Mouse (Mus musculus) fat pad, adult 2 months (tissue): Measurements from ENCODE around the gene Nop53.

Source experiments
- DNase-seq: peaks from one replicate; pipeline ENCODE4 v3.0.0-alpha.2; 2011; ENCODE audit warnings: low read depth, low spot score; ENCODE audit errors: extremely low read depth

Nop53 gene

DNA sequence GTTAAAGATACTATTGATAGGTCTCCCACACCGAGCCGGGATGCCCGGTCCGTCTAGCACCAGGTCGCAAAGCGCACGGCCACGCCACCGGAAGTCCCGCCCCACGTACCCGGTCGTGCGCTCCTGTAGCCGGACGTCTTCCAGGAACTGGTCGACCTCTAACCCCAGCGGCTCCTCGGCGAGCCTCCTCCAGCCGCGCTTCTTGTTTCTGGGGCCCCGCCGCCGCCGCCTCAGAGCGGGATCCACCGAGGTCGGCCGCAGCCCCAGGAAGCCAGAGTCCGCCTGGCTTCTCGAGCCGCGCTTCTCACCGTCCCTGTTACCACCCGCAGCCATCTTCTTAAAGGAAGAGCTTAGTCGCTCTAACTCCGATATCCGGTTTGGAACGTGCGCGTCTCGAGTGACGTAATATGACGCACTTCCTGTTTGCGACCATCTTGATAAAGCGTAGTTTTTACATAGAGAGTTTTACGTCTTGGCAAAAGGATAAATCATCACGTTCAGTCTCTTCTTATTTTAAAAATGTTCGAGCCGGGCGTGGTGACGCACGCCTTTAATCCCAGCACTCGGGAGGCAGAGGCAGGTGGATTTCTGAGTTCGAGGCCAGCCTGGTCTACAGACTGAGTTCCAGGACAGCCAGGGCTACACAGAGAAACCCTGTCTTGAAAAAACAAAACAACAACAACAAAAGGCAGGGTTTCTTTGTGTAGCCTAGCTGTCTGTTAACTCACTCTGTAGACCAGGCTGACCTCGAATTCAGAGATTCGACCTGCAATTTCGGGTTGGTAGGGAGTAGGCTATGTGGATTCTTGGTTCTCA, at the start of gene Nop53:
TSS of gene Nop53 (minus strand) at position 354 of the 816 bp plus-strand sequence.
- no peak for DNase-seq

DNA sequence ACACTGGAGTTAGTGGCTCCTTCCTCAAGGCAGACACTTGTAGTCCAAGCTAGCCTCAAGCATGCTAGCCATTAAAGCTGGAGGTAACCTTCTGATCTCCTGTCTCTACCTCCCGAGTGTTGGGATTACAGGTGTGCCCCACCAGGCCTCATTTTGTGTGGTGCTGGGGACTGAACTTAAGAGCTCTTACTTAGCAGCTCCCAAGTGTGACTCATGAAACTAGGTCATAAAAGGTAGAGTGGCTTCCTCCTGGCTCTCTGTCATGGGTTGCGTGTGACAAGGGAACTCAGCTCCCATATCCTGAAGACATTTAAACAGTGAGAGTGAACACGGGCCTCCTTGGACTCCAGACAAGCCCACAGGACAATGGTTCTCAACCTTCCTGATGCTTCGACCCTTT, 47.9 kb upstream of the Nop53 start:
- DNase-seq: no peak

DNA sequence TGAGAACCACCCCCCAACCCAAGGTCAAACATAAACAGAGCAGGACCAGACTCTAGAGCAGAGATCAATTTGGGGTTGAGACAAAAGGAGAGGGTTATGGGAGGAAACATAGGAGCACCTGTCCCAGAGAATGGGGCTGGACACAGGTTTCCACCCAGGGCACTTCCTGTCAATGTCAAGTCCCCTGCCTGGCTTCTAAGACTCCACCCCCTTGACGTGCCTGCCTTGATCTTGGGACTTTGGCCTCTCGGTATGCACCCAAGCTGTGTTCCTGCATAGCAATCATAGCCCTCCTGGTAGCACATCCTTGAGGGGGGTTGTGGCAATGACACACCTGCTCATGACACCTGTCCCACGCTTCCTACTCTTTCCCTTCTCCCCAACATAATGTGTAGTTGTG, 47.3 kb upstream of the Nop53 start:
- no peak for DNase-seq

DNA sequence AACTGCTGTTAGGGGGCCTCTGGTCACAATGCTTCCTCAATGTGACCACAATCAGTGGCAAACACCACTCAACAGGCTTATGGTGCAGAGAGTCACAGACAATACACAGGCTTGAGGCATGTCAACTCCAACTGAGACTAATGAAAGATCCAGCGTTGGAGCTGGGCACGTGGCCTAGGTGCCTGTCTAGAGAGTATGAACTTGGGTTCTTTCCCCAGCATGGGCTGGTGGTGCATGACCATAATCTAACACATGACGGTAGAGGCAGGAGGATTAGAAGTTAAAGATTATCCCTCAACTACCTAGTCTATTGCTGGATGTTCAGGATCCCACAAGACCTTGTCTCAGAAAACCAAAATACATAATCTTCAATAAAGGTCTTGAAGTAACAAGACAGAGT, 45.9 kb upstream of the Nop53 start:
- no peak for DNase-seq

DNA sequence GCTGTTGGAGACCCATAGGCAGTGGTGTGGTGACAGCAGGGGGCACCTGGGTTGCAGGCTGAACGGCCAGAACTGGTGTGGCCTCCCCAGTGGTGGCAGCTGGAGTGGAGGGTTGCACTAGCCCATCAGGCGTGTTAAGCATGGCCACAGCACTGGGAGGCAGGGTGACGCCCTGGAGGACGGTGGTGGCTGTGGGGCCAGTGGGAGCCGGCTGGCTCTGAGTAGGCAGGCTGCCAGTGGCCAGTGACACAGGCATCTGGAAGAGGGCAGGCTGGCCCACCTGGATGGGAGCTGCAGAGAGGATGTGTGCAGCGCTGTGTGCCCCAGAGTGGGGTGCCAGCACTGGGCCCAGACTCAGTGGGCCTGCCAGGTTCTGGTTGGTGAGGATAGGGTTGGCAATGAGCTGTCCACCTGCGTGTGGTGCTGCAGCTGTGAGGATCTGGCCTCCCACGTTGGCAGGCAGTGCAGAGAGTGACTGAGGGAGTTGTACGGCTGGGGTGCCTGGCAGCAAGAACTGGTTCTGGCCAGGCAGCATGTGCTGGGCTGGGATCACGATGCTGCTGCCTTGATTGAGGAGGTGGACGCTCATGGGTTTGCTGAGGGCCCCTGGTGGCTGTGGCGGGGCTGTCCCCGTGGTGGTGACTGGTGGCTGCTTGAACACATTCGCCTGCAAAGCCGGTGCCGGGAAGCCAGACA, 41.9 kb upstream of the Nop53 start:
- DNase-seq: no peak

DNA sequence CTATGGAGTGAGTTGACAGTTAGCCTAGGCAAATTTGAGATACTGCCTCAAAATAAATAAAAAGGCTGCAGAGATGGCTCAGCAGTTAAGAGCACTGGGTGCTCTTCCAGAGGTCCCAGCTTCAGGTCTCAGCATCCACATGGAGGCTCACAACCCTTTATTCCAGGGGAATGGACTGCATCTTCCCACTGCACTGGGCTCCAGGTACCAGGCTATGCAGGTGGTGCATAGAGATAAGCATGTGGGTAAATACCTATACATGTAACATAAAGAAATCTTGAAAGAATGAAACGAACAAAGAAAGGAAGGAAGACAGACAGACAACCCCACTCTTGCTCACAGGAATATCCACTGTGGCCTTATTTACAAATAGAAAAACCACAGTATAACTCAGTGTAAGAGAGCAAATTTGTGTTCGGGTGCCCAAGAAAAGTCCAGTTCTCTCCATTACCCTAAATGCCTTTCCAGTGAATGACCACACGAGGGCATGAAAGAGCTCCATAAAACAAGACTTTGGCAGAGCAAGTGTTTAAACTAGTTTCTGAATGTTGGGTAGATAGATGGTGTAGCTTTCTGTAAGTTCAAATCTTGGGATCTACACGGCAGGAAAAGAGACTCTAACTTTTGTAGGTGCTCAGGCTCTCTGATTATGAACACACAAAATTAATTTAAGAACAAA, 37.0 kb upstream of the Nop53 start:
- DNase-seq: no peak

DNA sequence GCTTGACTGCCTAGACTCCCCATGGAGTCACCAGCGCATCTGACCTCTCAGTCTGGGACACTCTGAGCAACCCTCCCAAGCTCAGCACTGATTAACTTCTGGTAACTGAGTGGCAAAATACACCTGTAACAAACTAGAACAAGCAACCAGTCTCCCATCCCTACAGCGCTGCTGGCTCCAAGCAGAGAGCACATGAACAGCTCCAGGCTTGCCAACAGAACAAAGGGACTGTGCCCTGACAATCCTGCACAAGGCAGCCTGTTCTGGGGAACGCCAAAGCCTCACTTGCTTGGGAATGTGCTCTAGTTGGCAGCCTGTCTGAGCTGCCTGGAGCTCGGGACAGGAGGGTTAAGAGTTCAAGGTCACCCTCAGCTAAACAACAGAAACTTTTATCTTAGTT, 35.7 kb upstream of the Nop53 start:
- DNase-seq: no peak

DNA sequence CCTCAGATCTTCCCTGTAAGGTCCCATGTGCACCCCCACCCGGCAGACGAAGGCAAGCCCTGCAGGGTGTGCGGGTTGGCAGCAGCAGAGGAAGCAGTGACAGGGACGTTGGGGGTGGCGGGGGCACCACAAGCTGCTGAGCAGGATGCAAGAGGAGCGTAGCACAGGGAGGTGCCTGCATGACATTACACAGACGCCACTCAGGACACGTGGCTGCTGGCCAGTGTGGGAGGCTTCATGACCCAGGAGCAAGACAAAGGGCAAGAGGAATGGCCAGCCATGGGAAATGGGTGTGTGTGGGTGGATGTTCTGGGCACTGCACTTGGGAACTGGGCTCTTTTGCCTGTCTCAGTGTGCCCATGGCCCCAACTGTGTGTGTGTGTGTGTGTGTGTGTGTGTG, 34.4 kb upstream of the Nop53 start:
- DNase-seq: no peak

DNA sequence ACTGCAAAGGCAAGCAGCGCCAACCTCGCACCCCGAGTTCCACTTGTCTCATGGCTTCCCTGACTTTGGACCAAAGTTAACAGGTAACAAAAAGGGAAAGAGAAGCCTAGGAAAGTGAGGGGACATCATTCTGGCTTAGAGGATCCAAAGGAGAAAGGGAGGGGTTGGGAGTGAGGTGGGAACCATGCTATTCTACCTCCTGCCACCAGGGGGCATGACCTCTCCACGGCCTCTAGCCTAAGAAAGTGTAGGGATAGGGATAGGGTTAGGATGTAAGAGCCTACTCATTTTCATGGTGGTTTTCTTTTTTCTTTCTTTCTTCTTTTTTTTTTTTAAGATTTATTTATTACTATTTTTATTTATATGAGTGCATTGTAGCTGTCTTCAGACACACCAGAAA, 30.0 kb upstream of the Nop53 start:
- no peak for DNase-seq

DNA sequence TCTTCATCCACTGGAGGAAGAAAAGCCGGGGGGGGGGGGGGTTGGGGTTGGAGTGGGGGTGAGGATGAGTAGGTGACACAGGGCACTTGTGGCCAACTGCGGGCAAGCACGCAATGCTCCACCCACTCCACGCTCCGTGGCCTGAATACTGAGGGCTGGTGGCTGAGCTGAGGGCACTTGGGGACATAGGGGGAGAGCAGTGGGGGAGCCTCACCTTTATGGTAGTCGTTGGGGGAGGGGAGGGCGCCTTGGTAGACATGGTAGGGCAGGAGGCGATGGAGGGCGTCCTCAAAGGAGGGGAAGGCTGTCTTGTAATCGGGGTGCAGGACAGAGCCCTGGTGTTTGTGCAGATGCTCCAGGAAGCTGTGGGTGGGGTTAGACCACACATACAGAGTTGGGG, 29.6 kb upstream of the Nop53 start:
- no peak for DNase-seq

DNA sequence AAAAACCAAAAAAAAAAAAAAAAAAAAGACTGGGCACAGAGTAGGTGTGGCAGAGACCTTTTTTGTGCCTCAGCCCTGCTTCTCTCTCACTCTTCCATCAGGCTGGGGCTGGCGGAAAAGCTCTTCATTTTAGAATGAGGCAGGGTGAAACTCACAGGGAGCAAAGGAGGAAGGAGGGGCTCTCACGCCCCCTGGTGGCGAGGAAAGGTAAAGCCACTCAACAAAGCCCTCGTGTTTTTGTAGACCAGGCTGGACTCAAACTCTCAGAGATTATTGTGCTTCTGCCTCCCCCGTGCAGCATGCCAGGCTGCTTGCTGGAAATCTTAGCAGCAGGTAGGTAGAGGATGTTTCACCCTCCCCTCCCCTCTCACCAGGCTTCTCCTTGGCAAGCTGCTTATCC, 28.8 kb upstream of the Nop53 start:
- DNase-seq: no peak

DNA sequence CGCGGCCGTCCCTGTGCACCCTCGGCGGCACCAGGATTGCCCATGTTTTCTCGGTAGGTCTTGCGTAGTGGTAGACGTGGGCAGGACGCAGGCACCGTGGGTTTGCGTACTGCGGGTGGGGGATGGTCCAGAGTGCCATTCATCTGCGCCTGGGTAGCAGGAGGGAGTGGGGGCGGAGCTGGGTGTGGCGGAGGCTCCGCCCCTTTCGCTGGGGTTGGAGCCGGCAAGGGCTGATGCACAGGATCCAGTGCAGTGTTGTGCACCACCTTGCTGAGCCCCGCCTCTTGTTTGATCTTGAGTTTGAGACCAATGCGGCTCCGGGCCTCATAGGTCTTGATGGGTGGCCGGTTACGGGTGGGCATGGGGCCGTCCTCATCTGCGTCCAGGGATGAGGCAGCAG, 26.4 kb upstream of the Nop53 start:
- DNase-seq: no peak

DNA sequence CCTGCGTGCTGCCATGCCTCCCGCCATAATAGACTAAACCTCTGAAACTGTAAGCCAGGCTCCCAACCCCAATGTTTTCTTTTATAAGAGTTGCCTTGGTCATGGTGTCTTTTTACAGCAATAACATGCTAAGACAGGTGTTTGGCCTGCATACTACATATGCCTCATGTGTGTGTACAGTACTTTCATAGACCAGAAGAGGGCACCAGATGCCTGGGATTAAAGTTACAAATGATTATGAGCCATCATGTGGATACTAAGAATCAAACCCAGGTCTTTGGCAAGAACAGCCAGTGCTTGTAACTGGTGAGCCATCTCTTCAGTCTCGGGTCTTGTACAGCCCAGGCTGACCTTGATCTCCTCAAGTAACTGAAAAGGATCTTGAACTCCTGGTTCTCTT, 23.8 kb upstream of the Nop53 start:
- DNase-seq: no peak

DNA sequence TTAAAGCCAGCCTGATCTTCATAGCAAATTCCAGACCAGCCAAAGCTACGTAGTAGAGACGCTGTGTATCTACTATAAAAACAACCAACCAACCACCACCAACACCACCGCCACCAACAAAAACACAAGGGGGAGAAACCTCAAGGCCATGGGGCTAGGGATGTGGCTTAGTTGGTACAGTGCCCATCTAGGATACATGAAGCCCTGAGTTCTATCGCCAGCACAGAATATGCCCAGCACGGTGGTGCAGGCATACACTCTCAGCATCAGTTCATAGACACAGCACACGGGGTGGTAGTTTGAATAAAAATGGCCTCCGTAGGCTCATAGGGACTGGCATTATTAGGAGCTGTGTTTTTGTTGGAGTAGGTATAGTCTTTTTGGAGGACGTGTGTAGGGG, 22.4 kb upstream of the Nop53 start:
- no peak for DNase-seq

DNA sequence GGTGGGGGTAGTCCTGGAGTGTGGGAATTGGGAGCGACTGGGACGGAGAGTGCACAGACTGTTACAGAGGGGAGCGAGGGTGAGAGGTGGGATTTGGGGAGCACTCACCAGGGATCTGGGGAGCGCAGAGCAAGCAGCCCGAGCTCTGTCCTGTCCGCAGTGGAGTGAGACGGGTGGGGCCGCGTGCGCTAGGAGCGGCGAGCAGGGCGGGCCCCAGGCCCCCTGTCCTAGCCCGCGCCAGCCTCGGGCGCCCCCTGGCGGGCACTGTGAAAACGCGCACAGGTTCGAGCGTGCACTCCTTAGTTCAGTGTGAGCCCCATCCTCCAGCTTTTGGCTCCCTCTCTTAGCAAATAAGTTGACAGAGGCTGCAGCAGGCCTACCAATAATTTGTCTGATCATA, 21.4 kb upstream of the Nop53 start, which contains the start of gene Ehd2:
TSS of gene Ehd2 (minus strand) at position 256 of the 400 bp plus-strand sequence.
- DNase-seq: no peak

DNA sequence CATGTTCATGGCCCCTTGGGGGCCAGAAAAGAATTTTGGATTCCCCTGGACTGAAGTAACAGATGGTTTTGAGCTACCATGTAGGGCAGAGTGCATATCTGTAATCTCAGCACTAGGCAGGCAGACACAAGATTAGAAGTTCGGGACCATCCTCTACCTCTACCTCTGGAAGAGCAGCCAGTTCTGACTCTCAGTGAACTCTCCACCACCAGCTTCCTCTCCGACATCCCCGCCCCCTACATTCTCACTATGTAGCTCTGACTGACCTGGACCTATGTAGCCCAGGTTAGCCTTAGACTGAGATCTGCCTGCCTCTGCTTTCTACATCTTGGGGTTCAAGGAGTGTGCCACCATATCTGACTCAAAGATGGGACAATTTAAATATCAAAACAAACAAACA, 20.6 kb upstream of the Nop53 start:
- DNase-seq: no peak

DNA sequence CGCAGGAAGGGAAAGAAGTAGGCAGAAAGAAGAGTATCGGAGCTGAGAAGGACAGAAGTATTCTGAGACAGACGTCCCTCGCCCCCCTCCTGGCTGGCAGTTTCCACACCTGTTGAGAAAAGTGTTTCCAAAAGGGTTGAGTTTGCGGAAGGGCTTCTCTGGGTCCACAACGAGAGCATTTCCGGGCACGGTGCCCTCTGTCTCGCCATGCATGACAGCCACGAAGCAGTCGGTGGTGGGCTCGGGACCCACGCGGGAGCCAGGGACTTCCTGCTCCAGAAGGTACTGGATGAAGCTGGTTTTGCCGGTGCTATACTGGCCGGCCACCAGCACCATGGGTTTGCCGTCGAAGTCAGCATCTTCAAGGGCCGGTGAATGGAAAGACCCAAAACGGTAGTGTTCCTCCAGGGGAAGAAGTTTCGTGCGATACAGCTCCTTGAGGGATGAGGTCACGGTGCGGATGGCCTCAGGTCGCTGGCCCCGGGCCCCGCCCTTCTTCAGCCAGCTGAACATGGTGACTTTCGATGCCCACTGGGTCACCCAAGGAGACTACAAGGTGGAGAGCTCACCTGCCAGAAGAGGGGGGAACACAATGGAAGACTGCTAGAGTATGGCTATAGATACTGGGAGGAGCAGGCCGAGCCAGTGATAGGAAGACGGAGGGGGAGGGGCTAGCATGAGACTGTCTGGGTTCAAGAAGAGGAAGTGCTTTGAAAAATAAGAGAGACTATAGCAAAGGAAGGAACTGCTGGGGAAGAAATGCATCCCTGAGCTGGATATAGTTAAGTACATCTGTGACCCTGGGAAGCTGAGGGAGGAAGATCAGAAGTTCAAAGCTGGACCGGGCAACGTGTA, 18.2 kb upstream of the Nop53 start:
- no peak for DNase-seq

DNA sequence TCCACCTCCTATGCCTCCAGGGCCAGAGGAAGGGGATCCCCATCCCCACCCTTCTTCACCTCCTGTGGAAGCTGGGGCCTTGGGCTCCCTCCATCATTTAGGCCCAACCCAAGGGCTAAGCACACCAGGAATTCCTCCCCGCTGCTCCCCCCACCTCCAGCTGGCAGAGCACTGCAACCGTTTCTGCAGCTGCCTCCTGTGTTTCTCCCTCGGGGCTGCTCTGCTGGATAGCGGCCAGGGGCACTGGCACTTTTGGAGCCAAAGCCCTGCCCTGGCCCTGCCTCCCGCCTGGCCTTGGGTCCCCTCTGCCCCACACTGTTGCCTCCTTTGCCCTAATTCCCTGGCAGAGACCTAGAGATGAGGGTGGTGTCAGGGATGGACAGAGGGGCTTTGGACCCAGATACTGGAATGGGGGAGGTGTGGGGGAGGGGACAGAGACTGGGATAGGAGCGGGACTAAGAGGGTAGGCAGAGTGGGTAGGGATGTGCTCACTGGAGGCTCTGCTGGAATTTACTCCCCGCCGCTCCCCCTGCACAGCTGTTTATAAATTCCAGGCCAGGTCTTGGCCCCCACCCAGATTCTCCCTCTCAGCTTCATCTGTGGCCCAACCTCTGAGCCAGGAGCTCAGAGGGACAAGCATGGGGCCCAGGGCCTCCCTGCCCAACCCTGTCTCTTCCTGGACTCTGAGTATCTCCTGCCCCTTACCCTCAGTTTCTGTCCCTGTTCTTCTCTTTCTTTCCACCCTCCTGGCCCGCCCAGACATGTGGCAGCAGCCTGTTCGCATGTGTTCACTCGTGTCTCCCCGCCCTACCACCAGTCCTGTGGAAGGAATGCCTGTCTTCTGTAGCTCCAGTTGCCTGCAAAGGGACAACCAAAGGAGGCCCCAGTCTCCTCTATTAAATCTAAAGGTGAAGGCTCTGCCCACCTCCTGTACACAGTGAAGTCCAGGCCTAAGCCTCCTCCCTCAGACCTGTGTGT, 16.7 kb upstream of the Nop53 start:
- no peak for DNase-seq

DNA sequence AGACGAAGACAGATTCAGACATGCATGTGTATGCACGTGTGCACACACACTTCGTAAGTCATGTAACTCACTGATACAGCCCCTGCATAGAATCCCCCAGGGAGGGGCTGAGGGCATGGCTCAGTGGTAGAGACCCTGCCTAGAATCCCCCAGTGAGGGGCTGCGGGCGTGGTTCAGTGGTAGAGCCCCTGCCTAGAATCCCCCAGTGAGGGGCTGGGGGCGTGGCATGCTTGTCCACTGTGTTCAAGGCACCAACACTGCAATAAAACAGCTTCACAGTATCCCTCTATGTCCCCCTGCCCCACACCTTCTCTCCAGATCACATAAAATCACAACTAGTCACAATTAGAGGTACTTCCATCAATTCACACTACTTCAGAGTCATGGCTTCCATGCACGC, 15.9 kb upstream of the Nop53 start:
- DNase-seq: no peak

DNA sequence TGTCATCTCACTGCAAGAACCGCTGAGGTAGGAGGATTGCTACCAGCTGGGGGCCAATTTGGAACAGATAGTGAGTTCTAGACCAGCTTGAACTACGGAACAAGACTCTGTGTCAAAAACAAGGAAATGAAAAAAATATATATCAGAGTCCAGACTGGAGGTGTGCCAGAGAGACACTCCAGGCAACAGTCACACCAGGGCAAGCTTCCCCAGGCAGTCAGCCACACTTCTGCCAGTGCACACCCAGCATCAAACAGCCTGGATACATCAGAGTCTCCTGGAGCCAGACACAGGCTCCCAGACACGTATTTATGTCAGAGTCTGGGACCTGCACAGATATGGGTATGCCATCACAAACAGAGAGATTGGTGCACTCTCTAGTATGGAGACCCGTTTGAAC, 15.4 kb upstream of the Nop53 start:
- no peak for DNase-seq
